Mouse (Mus musculus) forebrain, embryonic 13.5 days (tissue): ENCODE data around the gene Pdcd1lg2. TPM values are rescaled to one million over a fixed set of nuclear protein-coding genes. Genes with fewer than 3 reads are reported as not detected.

ENCODE experiments used
- ATAC-seq: fragments of 200-750 bp; cut with Nextera tagmentation; 2 replicates; pipeline ENCODE4 v1.8.0; 2017
- H3K27ac ChIP-seq: fragments of 300-500 bp; sonication (generic); 2 replicates; pipeline ENCODE4 v1.5.1; 2015; ENCODE audit warnings: inconsistent platforms, mild to moderate bottlenecking, moderate library complexity
- H3K27me3 ChIP-seq: fragments of 300-500 bp; sonication (generic); 2 replicates; pipeline ENCODE4 v1.6.1; 2015; ENCODE audit warnings: mild to moderate bottlenecking, inconsistent platforms
- H3K36me3 ChIP-seq: fragments of 300-500 bp; sonication (generic); 2 replicates; pipeline ENCODE4 v1.6.1; 2015; ENCODE audit warnings: mild to moderate bottlenecking, inconsistent platforms; ENCODE audit not compliant: poor library complexity, severe bottlenecking
- H3K4me1 ChIP-seq: fragments of 300-500 bp; sonication (generic); 2 replicates; pipeline ENCODE4 v1.6.1; 2015; ENCODE audit warnings: inconsistent platforms
- H3K4me2 ChIP-seq: fragments of 300-500 bp; sonication (generic); 2 replicates; pipeline ENCODE4 v1.6.1; 2015; ENCODE audit warnings: inconsistent platforms, mild to moderate bottlenecking, moderate library complexity
- H3K4me3 ChIP-seq: fragments of 300-500 bp; sonication (generic); 2 replicates; pipeline ENCODE4 v1.5.1; 2015; ENCODE audit warnings: mild to moderate bottlenecking, inconsistent platforms
- H3K9ac ChIP-seq: fragments of 300-500 bp; sonication (generic); 2 replicates; pipeline ENCODE4 v1.6.1; 2015; ENCODE audit warnings: mild to moderate bottlenecking, inconsistent platforms
- H3K9me3 ChIP-seq: fragments of 300-500 bp; sonication (generic); replicated peaks from 2 replicates; pipeline ENCODE4 v1.6.1; 2016; ENCODE audit warnings: inconsistent platforms
- WGBS: fragments of 180-500 bp; shearing (Covaris S2); methylation state at CpG from one replicate; pipeline ENCODE4 v1.1.7; 2015; 5-methylcytosine and 5-hydroxymethylcytosine counted together
- polyA plus RNA-seq: library from polyadenylated mRNA; unstranded; fragments of >200 nt; fragmentation: Nextera tagmentation; extraction: Ambion mirVana; gene quantifications from 2 replicates; pipeline ENCODE4 v1.2.1, GENCODE M21; 2015

The Pdcd1lg2 gene
- polyA plus RNA-seq, 1 experiment from 2014 or later: not detected

DNA sequence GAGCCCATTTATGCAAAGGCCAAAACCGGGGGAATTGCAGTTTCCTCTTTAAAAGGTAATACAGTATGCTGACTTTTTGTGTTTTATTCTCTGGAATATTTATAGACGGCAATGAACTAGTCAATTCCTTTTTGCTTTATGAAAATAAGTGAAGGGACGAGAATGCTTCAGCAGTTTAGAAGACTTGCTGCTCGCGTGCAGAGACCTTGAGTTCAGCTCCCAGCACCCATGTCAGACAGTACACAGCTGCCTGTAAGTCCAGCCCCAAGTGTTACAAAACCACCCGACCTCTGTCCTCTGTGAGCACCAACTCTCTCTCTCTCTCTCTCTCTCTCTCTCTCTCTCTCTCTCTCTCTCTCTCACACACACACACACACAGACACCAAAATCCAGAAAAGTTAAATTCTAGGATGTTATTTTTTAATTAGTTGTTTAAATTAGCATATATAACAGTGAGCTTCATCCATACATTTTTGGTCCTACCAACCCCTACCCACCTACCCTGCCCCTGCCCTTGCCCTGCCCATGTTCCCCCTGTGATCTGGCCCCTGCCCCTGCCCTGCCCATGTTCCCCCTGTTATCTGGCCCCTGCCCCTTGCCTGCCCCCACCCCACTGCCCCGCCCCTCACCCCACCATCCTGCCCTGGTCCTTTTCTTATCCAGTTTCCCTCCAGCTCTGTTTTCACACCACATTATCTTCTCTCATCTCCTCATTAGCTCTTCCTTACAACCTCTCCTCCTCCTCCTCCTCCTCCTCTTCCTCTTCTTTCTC, 86.3 kb downstream of the Pdcd1lg2 start:
- H3K36me3 ChIP-seq: no peaks in the 10 kb centered on the region
- H3K9ac ChIP-seq: no peak overlapping the region
- H3K4me3 ChIP-seq: no peak overlapping the region
- H3K4me1 ChIP-seq: no peaks in the 10 kb centered on the region
- WGBS: 85% methylated on average over 7 of the region's 7 CpGs
- ATAC-seq: no peak
- no peaks in the 10 kb centered on the region for H3K27me3 ChIP-seq
- no peak overlapping the region for H3K27ac ChIP-seq
- no peaks in the 10 kb centered on the region for H3K9me3 ChIP-seq
- H3K4me2 ChIP-seq: no peak overlapping the region

DNA sequence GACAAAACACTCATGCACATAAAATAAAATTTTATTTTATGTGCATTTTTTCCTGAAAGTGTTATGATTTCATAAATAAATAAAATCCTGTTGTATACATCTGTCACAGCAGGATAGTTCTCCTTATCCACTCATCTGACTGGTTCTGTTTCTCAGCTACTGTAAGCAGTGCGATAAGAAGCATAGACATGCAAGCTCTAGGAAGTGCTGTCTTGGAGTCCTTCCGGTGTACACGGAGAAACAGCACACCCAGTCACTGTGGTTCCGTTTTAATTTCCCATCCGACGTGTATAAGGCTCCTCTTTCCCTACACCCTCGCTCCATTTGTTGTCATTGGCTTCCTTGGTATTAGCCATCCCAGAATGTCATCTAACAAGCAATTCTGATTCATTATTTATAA, 87.2 kb downstream of the Pdcd1lg2 start:
- no peaks in the 10 kb centered on the region for H3K9me3 ChIP-seq
- 89% methylated on average over 7 of the region's 7 CpGs for WGBS
- H3K4me3 ChIP-seq: no peak overlapping the region
- H3K36me3 ChIP-seq: no peaks in the 10 kb centered on the region
- no peak overlapping the region for H3K4me2 ChIP-seq
- no peaks in the 10 kb centered on the region for H3K4me1 ChIP-seq
- H3K27me3 ChIP-seq: no peaks in the 10 kb centered on the region
- no peak overlapping the region for H3K9ac ChIP-seq
- no peak overlapping the region for H3K27ac ChIP-seq
- no peak for ATAC-seq

DNA sequence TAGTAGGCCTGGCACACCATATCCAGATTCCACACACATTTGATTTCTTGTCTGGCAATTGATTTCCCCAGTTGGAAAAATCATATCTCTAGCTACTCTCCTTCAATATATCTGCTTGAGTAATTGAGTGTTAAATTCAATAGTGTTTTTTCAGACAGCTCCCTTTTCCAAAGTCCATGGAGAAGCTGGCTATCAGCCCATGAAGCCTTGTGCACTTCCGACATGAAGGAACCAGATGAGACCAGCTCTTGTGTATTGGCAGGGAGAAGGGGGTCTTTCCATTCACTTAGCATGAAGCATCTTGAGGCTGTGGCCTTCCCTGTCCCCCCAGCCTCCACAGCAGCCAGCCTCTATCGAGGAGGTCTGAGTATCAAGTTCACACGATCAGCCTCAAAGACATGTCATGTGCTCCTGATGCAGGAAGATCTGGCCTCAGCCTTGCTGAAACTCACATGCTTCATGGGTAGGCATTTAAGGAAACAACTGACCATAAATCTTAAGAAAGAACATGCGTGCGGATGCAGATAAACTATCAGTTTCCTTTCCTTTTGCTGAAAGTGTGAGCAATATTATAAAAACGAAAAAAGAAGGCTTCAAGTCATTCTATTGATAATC, 88.2 kb downstream of the Pdcd1lg2 start:
- Histone ChIP-seq H3K4me3 (no peak overlapping the region), H3K4me2 (no peak overlapping the region), H3K4me1 (no peaks in the 10 kb centered on the region), H3K36me3 (no peaks in the 10 kb centered on the region), H3K9ac (no peak overlapping the region), H3K27me3 (no peaks in the 10 kb centered on the region), H3K27ac (no peak overlapping the region), H3K9me3 (no peaks in the 10 kb centered on the region)
- no peak for ATAC-seq
- 87% methylated on average over 6 of the region's 6 CpGs for WGBS

DNA sequence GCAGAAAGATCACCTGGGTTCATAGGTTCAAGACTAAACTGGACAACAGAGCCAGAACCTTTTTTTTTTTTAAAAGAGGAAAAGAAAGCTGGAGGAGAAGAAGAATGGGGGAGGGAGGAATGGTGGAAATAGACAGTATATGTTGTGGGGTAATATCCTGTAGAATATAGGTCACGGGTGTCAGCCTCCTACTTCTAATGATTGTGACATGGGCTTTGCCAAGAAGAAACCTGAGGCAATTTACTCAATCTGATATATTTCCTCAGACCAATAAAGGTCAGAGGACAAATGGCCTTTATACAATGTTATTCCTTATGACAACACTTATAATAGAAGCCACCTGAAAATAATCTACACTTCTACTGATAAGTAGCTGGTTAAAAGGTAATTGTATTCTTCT, 89.6 kb downstream of the Pdcd1lg2 start:
- H3K4me1 ChIP-seq: no peaks in the 10 kb centered on the region
- ATAC-seq: no peak
- 97% methylated on average over 1 of the region's 1 CpGs for WGBS

DNA sequence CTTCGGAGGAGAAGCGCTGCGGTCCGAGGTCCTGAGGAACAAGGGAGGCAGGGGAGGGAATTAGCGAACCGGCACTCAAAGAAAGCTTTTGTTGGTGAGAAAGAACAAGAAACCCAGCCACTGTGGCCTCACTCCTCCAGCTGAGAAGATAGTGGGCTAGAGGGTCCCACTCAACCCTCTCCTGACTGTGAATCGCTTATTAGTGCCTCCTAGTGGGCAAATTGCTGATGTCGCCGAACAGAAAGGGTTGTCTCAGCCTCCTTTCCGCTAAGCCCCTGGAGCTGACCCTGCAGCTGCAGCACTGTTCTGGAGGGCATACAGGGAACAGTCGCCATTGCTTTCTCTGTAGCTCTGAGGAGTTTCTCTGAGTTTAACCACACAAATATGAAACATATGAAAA, 90.4 kb downstream of the Pdcd1lg2 start:
- Histone ChIP-seq H3K9ac (no peak overlapping the region), H3K36me3 (no peaks in the 10 kb centered on the region), H3K27ac (no peak overlapping the region), H3K4me1 (no peaks in the 10 kb centered on the region), H3K4me3 (no peak overlapping the region), H3K9me3 (no peaks in the 10 kb centered on the region), H3K4me2 (peak overlapping the region; percentile 31), H3K27me3 (no peaks in the 10 kb centered on the region)
- ATAC-seq: peak; percentile 65; the same call in 1 of the 2 replicates
- WGBS: 45% methylated on average over 11 of the region's 11 CpGs

More for the DNA sequence above, 89.6 kb downstream of the Pdcd1lg2 start:
- Histone ChIP-seq H3K9me3 (no peaks in the 10 kb centered on the region), H3K27me3 (no peaks in the 10 kb centered on the region), H3K27ac (no peak overlapping the region), H3K4me3 (no peak overlapping the region), H3K9ac (no peak overlapping the region), H3K4me2 (no peak overlapping the region), H3K36me3 (no peaks in the 10 kb centered on the region)

DNA sequence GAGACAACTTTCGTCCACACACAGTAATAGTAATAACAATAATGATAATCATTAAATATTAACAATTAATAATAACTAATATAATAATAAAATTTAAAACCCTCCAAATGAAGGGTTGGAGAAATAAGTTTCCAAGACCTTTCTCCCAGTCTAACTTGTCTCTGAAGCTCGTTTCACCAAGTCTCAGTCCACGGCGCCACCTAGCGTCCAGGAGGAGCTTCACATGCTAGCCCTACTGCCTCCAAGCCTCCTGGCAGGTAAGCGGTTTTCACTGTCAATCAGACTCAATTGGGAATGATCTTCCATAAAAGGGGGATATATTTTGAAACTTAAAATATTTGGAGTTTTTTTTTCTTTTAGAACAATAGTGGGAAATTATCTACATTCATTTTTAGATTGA, 90.8 kb downstream of the Pdcd1lg2 start:
- H3K27me3 ChIP-seq: no peaks in the 10 kb centered on the region
- H3K4me1 ChIP-seq: no peaks in the 10 kb centered on the region
- no peak overlapping the region for H3K9ac ChIP-seq
- H3K36me3 ChIP-seq: no peaks in the 10 kb centered on the region
- no peaks in the 10 kb centered on the region for H3K9me3 ChIP-seq
- peak overlapping the region; percentile 31; the same call in 1 of the 2 replicates for H3K4me2 ChIP-seq
- 15% methylated on average over 6 of the region's 6 CpGs for WGBS
- no peak overlapping the region for H3K4me3 ChIP-seq
- no peak overlapping the region for H3K27ac ChIP-seq
- peak; percentile 76; the same call in 1 of the 2 replicates for ATAC-seq

DNA sequence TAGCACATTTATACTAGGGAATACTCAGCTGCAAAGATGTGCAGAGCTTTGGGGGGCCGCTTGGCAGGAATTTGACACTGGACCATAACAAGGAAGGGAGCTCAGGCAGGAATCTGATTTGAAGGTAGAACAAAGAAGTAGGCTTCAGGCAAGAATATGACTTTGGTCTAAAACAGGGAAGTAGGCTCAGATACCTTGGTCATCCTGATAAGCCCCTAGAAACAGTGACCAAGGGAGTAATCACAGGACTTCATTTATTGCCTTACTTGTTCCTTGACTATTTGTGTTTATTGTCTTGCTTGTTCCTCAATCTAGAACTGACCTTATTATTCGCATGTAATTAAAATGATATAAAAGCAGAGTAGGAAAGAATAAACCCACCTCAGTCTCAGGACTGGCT, 93.4 kb downstream of the Pdcd1lg2 start:
- peaks cover 7% of the 10 kb centered on the region; the same call in 1 of the 2 replicates for H3K4me1 ChIP-seq
- H3K27me3 ChIP-seq: no peaks in the 10 kb centered on the region
- H3K9ac ChIP-seq: no peak overlapping the region
- H3K9me3 ChIP-seq: no peaks in the 10 kb centered on the region
- no peak overlapping the region for H3K4me3 ChIP-seq
- 92% methylated on average over 2 of the region's 2 CpGs for WGBS
- H3K4me2 ChIP-seq: no peak overlapping the region
- no peaks in the 10 kb centered on the region for H3K36me3 ChIP-seq
- H3K27ac ChIP-seq: no peak overlapping the region
- no peak for ATAC-seq

DNA sequence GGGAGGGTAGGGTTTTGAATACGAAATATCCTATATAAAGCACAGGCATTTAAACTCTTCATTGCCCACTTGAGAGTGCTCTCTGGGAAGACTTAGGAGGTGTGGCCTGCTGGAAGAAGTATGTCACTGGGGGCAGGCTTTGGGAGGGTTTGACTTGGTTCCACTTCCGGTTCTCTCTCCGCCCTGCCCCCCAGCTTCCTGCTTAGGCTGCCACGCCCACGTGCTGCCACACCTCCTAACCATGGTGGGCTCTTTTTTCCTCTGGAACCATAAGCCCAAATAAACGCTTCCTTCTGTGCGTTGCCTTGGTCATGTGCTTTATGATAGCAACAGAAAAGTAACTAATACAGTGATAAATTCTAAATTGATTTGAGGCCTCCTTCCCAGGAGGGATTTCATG, 94.9 kb downstream of the Pdcd1lg2 start:
- H3K9ac ChIP-seq: no peak overlapping the region
- peaks cover 7% of the 10 kb centered on the region; the same call in 1 of the 2 replicates for H3K4me1 ChIP-seq
- H3K9me3 ChIP-seq: no peaks in the 10 kb centered on the region
- H3K27ac ChIP-seq: no peak overlapping the region
- 85% methylated on average over 7 of the region's 7 CpGs for WGBS
- H3K4me3 ChIP-seq: no peak overlapping the region
- no peaks in the 10 kb centered on the region for H3K36me3 ChIP-seq
- H3K4me2 ChIP-seq: no peak overlapping the region
- no peaks in the 10 kb centered on the region for H3K27me3 ChIP-seq
- no peak for ATAC-seq

DNA sequence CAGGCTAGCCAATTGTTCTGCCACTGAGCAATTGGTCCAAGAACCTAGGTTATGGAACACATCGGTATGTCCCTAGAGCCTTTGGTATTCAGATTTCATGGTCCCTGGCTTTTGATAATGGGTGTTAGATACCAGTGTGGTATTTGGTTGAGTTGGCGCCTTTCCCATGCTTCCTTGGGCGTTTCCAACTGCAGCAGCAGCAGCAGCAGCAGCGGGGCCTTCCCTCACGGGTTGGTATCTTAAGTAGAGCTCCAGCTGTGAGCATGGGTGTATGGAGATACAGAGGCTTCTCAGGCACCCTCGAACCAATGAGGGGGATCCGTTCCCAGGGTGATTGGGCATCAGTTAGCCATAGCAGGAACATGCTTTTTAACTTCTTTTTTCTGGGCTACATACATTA, 97.5 kb downstream of the Pdcd1lg2 start:
- H3K4me3 ChIP-seq: no peak overlapping the region
- no peaks in the 10 kb centered on the region for H3K36me3 ChIP-seq
- H3K27ac ChIP-seq: no peak overlapping the region
- H3K27me3 ChIP-seq: no peaks in the 10 kb centered on the region
- no peaks in the 10 kb centered on the region for H3K9me3 ChIP-seq
- peaks cover 7% of the 10 kb centered on the region; the same call in 1 of the 2 replicates for H3K4me1 ChIP-seq
- no peak overlapping the region for H3K4me2 ChIP-seq
- no peak for ATAC-seq
- no peak overlapping the region for H3K9ac ChIP-seq
- WGBS: 65% methylated on average over 7 of the region's 7 CpGs

DNA sequence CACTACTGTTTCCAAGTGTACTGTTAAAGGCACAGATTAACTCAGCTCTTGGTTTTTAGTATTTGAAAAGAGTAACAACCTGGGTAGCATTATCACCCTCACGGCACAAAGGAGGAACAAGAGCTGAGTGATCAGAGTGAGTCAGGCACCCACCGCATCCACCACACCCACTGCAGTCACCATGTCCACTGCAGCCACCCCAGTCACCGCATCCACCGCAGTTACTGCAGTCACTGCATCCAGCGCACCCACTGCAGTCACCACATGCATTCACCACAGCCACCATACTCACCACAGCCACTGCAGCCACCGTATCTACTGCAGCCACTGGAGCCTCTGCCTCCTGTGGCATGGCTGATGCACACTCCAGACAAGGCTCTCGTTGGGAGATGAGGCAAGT, 99.1 kb downstream of the Pdcd1lg2 start:
- no peaks in the 10 kb centered on the region for H3K36me3 ChIP-seq
- no peak for ATAC-seq
- no peak overlapping the region for H3K27ac ChIP-seq
- no peak overlapping the region for H3K9ac ChIP-seq
- WGBS: 83% methylated on average over 7 of the region's 7 CpGs
- no peak overlapping the region for H3K4me2 ChIP-seq
- no peaks in the 10 kb centered on the region for H3K27me3 ChIP-seq
- H3K4me3 ChIP-seq: no peak overlapping the region
- H3K9me3 ChIP-seq: no peaks in the 10 kb centered on the region; the same call in 1 of the 2 replicates
- peaks cover 7% of the 10 kb centered on the region; the same call in 1 of the 2 replicates for H3K4me1 ChIP-seq

DNA sequence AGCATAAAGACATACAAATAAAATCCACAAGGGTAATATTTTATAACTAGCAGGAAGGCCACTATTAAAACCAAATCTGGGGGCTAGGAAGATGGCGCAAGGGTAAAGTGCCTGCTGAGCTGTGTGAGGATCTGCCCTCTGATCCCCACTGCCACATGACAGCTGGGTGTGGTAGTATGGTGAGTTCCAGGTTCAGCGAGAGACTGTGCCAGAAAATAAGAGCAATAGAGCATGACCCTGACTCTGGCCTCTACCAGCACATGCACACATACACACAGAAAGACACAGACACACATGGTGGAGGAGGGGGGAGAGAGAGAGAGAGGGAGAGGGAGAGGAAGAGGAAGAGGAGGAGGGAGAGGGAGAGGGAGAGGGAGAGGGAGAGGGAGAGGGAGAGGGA, 101.1 kb downstream of the Pdcd1lg2 start:
- ATAC-seq: no peak
- Histone ChIP-seq H3K27me3 (no peaks in the 10 kb centered on the region), H3K4me1 (peaks cover 7% of the 10 kb centered on the region; the same call in 1 of the 2 replicates), H3K9me3 (no peaks in the 10 kb centered on the region; the same call in 1 of the 2 replicates), H3K4me3 (no peak overlapping the region), H3K27ac (no peak overlapping the region), H3K9ac (no peak overlapping the region), H3K4me2 (no peak overlapping the region), H3K36me3 (no peaks in the 10 kb centered on the region)
- WGBS: 87% methylated on average over 2 of the region's 2 CpGs

DNA sequence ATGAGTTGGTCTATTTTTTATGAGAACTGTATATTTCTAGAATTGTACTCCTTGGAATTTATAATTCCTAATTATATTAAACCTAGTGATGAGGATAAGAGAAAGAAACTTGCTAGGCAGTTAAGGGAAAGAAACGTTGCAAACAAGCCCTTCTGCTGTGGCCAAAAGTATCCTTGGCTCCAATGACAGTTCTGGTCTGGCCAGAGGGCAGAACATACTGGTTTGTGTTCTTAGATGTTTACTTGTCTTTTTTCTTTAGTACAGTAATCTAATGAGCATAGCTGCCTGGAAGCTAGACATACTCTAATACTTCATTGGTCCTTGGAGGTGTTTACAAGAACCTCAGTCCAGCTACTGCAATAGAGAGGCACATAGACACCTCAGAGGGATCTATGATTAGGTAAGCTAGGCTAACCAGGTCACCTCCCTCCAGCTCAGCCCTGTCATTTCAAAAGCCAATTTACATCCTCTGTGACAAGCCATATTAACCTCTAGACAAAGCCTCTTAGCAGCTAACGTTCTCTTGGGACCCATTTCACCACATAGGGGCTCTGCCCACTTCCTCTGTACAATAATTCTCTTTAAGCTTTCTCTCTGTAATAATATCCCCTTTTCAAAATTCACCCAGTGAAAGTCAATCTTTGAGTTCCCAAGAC, 102.5 kb downstream of the Pdcd1lg2 start:
- peaks cover 2% of the 10 kb centered on the region; the same call in 1 of the 2 replicates for H3K4me1 ChIP-seq
- no peaks in the 10 kb centered on the region for H3K36me3 ChIP-seq
- ATAC-seq: no peak
- WGBS: 54% methylated on average over 2 of the region's 2 CpGs
- no peak overlapping the region for H3K4me2 ChIP-seq
- H3K9me3 ChIP-seq: no peaks in the 10 kb centered on the region; the same call in 1 of the 2 replicates
- H3K27ac ChIP-seq: no peak overlapping the region
- no peak overlapping the region for H3K9ac ChIP-seq
- H3K27me3 ChIP-seq: no peaks in the 10 kb centered on the region
- H3K4me3 ChIP-seq: no peak overlapping the region
